Comparison of ENCODE assay signal across 9 mouse cellular contexts in the genomic region with DNA sequence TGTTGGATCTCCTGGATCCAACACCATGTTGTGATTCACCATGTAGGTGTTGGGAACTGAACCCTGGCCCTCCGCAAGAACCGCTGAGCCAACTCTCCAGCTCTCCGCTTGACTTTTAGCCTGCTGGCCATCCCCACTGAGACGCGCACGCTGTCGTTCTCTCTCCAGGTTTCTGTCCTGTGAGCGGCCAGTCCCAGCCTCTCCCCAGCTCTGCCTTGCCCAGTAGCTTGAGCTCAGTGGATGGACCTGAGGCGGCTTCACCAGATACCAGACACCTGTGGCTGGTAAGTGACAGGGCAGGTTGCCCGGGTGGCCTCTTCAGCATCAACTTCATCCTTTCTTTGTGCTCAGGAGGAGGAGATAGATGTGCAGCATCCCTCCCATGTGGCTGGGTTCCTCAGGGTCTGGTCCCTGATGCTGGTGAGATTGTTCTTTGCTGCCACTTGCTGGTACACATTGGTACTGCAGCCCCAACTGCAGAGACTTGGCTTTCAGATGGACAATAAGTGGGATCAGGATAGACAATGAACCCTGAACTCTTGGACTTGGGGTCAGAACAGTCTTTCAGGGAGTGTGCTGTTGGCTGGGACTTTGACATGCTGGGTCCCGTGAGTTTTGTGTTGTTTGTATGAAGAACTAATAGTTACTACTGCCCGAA. TPM values are rescaled to one million over a fixed set of nuclear protein-coding genes. Genes with fewer than 3 reads are reported as not detected.
DNase-seq lines count a peak whose midpoint lies in the region; ATAC-seq lines count a peak whose summit lies in the region.
"Had no signal": no experiment of that assay in that cellular context is flagged by ENCODE, and none has a peak within 500 bp of the region (broad histone marks: within the 10 kb centered on the region; RNA-seq: fewer than 3 reads in every experiment).

No protein-coding gene starts in this region.

- H3K4me2 ChIP-seq in forebrain, embryonic 13.5 days, result no peak overlapping the region
- no peak overlapping the region for H3K4me2 ChIP-seq in hindbrain, embryonic 13.5 days

- no peak overlapping the region; the same call in 1 of the 2 replicates for H3K9ac ChIP-seq in forebrain, embryonic 13.5 days
- H3K9ac ChIP-seq in hindbrain, embryonic 13.5 days, result 0 out of 2 replicates have a peak overlapping the region, but pooled peaks have one; percentile 24

- no peak overlapping the region for H3K4me3 ChIP-seq in forebrain, embryonic 13.5 days
- H3K4me3 ChIP-seq in hindbrain, embryonic 13.5 days, result no peak overlapping the region

- no peaks in the 10 kb centered on the region for H3K27me3 ChIP-seq in forebrain, embryonic 13.5 days
- no peaks in the 10 kb centered on the region for H3K27me3 ChIP-seq in hindbrain, embryonic 13.5 days

- H3K36me3 ChIP-seq in forebrain, embryonic 13.5 days (ENCODE audit: poor library complexity, severe bottlenecking), result peaks cover 67% of the 10 kb centered on the region
- peaks cover 92% of the 10 kb centered on the region for H3K36me3 ChIP-seq in hindbrain, embryonic 13.5 days

- no peaks in the 10 kb centered on the region for H3K9me3 ChIP-seq in forebrain, embryonic 13.5 days (replicated peaks)
- H3K9me3 ChIP-seq in hindbrain, embryonic 13.5 days, result no peaks in the 10 kb centered on the region

- H3K4me1 ChIP-seq in forebrain, embryonic 13.5 days, result no peaks in the 10 kb centered on the region
- H3K4me1 ChIP-seq in hindbrain, embryonic 13.5 days (replicated peaks), result no peaks in the 10 kb centered on the region

- peak; percentile 13 for DNase-seq in MEL-GATA-1-ER (ENCODE audit: extremely low read depth, low read depth)
- peak; percentile 90 for DNase-seq in layer of hippocampus, postnatal 10 days (ENCODE audit: low spot score in 2 of 2)
- DNase-seq in lung, postnatal 25 days (ENCODE audit: low spot score), result peak; percentile 67
- peak; percentile 78 for DNase-seq in retina, postnatal 7 days (ENCODE audit: low read depth, low spot score)
- peak; percentile 45 for DNase-seq in urinary bladder, adult 2 months (ENCODE audit: low spot score)

- 32% methylated on average over 12 of the region's 12 CpGs for WGBS in forebrain, embryonic 13.5 days
- 43% methylated on average over 12 of the region's 12 CpGs for WGBS in hindbrain, embryonic 13.5 days

- peak; percentile 64; the same call in 1 of the 2 replicates for ATAC-seq in cerebellum, adult (ENCODE audit: insufficient number of reproducible peaks, low FRiP score, low TSS enrichment)
- peak; percentile 81 for ATAC-seq in forebrain, embryonic 13.5 days
- ATAC-seq in hindbrain, embryonic 13.5 days (ENCODE audit: low FRiP score), result peak; percentile 61; the same call in 1 of the 2 replicates

- 0 out of 2 replicates have a peak overlapping the region, but pooled peaks have one; percentile 2 for H3K27ac ChIP-seq in forebrain, embryonic 13.5 days
- peak overlapping the region; percentile 78 for H3K27ac ChIP-seq in hindbrain, embryonic 13.5 days
- H3K27ac ChIP-seq: macrophage had no signal

RNA-seq across cellular contexts. Expression of a gene that starts 12.3 kb away (rescaled TPM):
- 190 and 207 TPM in 2 replicates for polyA plus RNA-seq in forebrain, embryonic 13.5 days (2015; fragmentation: Nextera tagmentation; extraction: Ambion mirVana)
- 273 and 284 TPM in 2 replicates for polyA plus RNA-seq in hindbrain, embryonic 13.5 days (2015; fragmentation: Nextera tagmentation; extraction: Ambion mirVana)
- 100 to 1,000 TPM; 439 to 445 TPM for total RNA-seq in layer of hippocampus, postnatal 10 days (2021)
- 193 TPM in 2 replicates for polyA plus RNA-seq in urinary bladder, adult 2 months (2012; rRNA removed)

RNA-seq across cellular contexts. Expression of a gene that starts 28.7 kb away (rescaled TPM):
- 20.6 and 21.3 TPM in 2 replicates for polyA plus RNA-seq in forebrain, embryonic 13.5 days (2015; fragmentation: Nextera tagmentation; extraction: Ambion mirVana)
- 39.1 and 39.6 TPM in 2 replicates for polyA plus RNA-seq in hindbrain, embryonic 13.5 days (2015; fragmentation: Nextera tagmentation; extraction: Ambion mirVana)
- total RNA-seq in layer of hippocampus, postnatal 10 days (2021), result 10 to 100 TPM; 17.6 to 18.4 TPM
- 4.8 and 5.3 TPM in 2 replicates for polyA plus RNA-seq in urinary bladder, adult 2 months (2012; rRNA removed)
- polyA plus RNA-seq: macrophage had no signal

RNA-seq across cellular contexts. Expression of a gene that starts 42.8 kb away (rescaled TPM):
- 23.0 and 24.0 TPM in 2 replicates for polyA plus RNA-seq in forebrain, embryonic 13.5 days (2015; fragmentation: Nextera tagmentation; extraction: Ambion mirVana)
- 7.8 and 11.1 TPM in 2 replicates for polyA plus RNA-seq in hindbrain, embryonic 13.5 days (2015; fragmentation: Nextera tagmentation; extraction: Ambion mirVana)
- 1 to 10 TPM; 2.5 to 4.7 TPM for total RNA-seq in layer of hippocampus, postnatal 10 days (2021)
- 8.9 and 15.8 TPM in 2 replicates for polyA plus RNA-seq in urinary bladder, adult 2 months (2012; rRNA removed)

RNA-seq across cellular contexts. Expression of a gene that starts 45.7 kb away (rescaled TPM):
- 0.15 and 0.27 TPM in 2 replicates for polyA plus RNA-seq in forebrain, embryonic 13.5 days (2015; fragmentation: Nextera tagmentation; extraction: Ambion mirVana)
- 0.17 TPM in 2 replicates for polyA plus RNA-seq in hindbrain, embryonic 13.5 days (2015; fragmentation: Nextera tagmentation; extraction: Ambion mirVana)
- under 1 TPM in 1 of 2 experiments, not detected in 1; 0.09 TPM for total RNA-seq in layer of hippocampus, postnatal 10 days (2021)
- polyA plus RNA-seq in urinary bladder, adult 2 months (2012; rRNA removed), result not detected in 2 replicates
- polyA plus RNA-seq: macrophage had no signal

RNA-seq across cellular contexts. Expression of a gene that starts 50.0 kb away (rescaled TPM):
- 1,305 and 1,381 TPM in 2 replicates for polyA plus RNA-seq in forebrain, embryonic 13.5 days (2015; fragmentation: Nextera tagmentation; extraction: Ambion mirVana)
- 1,817 and 1,895 TPM in 2 replicates for polyA plus RNA-seq in hindbrain, embryonic 13.5 days (2015; fragmentation: Nextera tagmentation; extraction: Ambion mirVana)
- total RNA-seq in layer of hippocampus, postnatal 10 days (2021), result 1,000 to 10,000 TPM; 1,031 to 1,094 TPM
- 3.6 and 3.7 TPM in 2 replicates for polyA plus RNA-seq in urinary bladder, adult 2 months (2012; rRNA removed)
- polyA plus RNA-seq: macrophage had no signal

Comparison
In these comparisons a context has a peak if more than half of its experiments do, and no peak if none do; other contexts are left out.
1. DNase-seq: peak in every context shown above with its lines; median percentile 90 in layer of hippocampus, postnatal 10 days; 78 in retina, postnatal 7 days; 67 in lung, postnatal 25 days; 45 in urinary bladder, adult 2 months; 13 in MEL-GATA-1-ER.